Mouse (Mus musculus) brain, embryonic 14.5 days (tissue): ENCODE results near the gene Atf6b. TPM values are rescaled to one million over a fixed set of nuclear protein-coding genes. Genes with fewer than 3 reads are reported as not detected.

ENCODE experiments used
- DNase-seq: peaks from one replicate; pipeline ENCODE4 v3.0.0-alpha.2; 2011; ENCODE audit warnings: low read depth
- CTCF ChIP-seq: fragments of 200-500 bp; IDR thresholded peaks from 2 replicates; pipeline ENCODE4 v1.5.1; 2012; ENCODE audit warnings: inconsistent platforms, mild to moderate bottlenecking, moderate library complexity, borderline replicate concordance; ENCODE audit not compliant: insufficient read depth, insufficient read length; ENCODE audit errors: extremely low read depth
- POLR2A ChIP-seq: fragments of 200-500 bp; IDR thresholded peaks from 2 replicates; pipeline ENCODE4 v1.6.1; 2012; ENCODE audit warnings: mild to moderate bottlenecking, inconsistent platforms, borderline replicate concordance; ENCODE audit not compliant: poor library complexity, insufficient read depth, insufficient read length, severe bottlenecking; ENCODE audit errors: extremely low read depth
- polyA plus RNA-seq: library from polyadenylated mRNA; depleted of rRNA; stranded (reverse); fragments of >200 nt; gene quantifications from 2 replicates; pipeline ENCODE4 v1.2.3, GENCODE M21; 2012; rRNA removed

The Atf6b gene
- polyA plus RNA-seq, 1 experiment, result 113 TPM

- no peak for DNase-seq
- no peak for TF ChIP-seq POLR2A
- no peak for TF ChIP-seq CTCF
These were observed 34.2 kb downstream of the Atf6b start for GRCm38 (mm10) chr17:34681132-34681571.

- no peak for TF ChIP-seq POLR2A
- no peak for TF ChIP-seq CTCF
- DNase-seq, result no peak
These were observed 35.1 kb downstream of the Atf6b start for GRCm38 (mm10) chr17:34681881-34682536.

- no peak for TF ChIP-seq POLR2A
- no peak for TF ChIP-seq CTCF
- DNase-seq, result no peak
These were observed 36.2 kb downstream of the Atf6b start for GRCm38 (mm10) chr17:34683179-34683578.

GRCm38 (mm10) chr17:34683686-34684220 is 36.8 kb downstream of the Atf6b start:
- TF ChIP-seq CTCF (no peak), POLR2A (no peak)

GRCm38 (mm10) chr17:34684253-34684893 is 37.4 kb downstream of the Atf6b start:
- DNase-seq, result peak; percentile 1
- TF ChIP-seq POLR2A (no peak), CTCF (no peak)

More at GRCm38 (mm10) chr17:34683686-34684220, 36.8 kb downstream of the Atf6b start:
- DNase-seq, result no peak

GRCm38 (mm10) chr17:34685120-34686110 is 38.5 kb downstream of the Atf6b start:
- DNase-seq, result peak; percentile 86
- no peak for TF ChIP-seq CTCF
- TF ChIP-seq POLR2A, result no peak

- no peak for DNase-seq
- TF ChIP-seq POLR2A (no peak), CTCF (no peak)
These were observed 41.9 kb downstream of the Atf6b start for GRCm38 (mm10) chr17:34688889-34689288.

- TF ChIP-seq POLR2A, result no peak
- TF ChIP-seq CTCF, result no peak
- DNase-seq, result no peak
These were observed 43.5 kb downstream of the Atf6b start for GRCm38 (mm10) chr17:34690458-34690857.

- no peak for TF ChIP-seq CTCF
- no peak for TF ChIP-seq POLR2A
- peak; percentile 1 for DNase-seq
These were observed 46.0 kb downstream of the Atf6b start for GRCm38 (mm10) chr17:34692906-34693305.

- no peak for TF ChIP-seq POLR2A
- TF ChIP-seq CTCF, result no peak
- DNase-seq, result peak; percentile 57
These were observed 52.8 kb downstream of the Atf6b start for GRCm38 (mm10) chr17:34699575-34700408.

GRCm38 (mm10) chr17:34700671-34701071 is 53.7 kb downstream of the Atf6b start:
- TF ChIP-seq POLR2A, result no peak
- TF ChIP-seq CTCF, result no peak
- peak; percentile 3 for DNase-seq

Other genes starting within 250 kb of the Atf6b start
- gene BC051142, start 248.3 kb upstream of the Atf6b start, polyA plus RNA-seq, result 9.9 and 10.4 TPM in 2 replicates
- gene Btnl4, start 169.8 kb upstream of the Atf6b start, polyA plus RNA-seq, result not detected in 2 replicates
- not detected in 2 replicates for gene Btnl6, start 129.8 kb upstream of the Atf6b start, polyA plus RNA-seq
- 13.5 and 15.6 TPM in 2 replicates for gene Notch4, start 82.9 kb upstream of the Atf6b start, polyA plus RNA-seq
- gene Gpsm3, start 57.3 kb upstream of the Atf6b start, polyA plus RNA-seq, result 2.0 and 3.0 TPM in 2 replicates
- gene Pbx2, start 55.9 kb upstream of the Atf6b start, polyA plus RNA-seq, result 107 and 115 TPM in 2 replicates
- 5.1 and 9.0 TPM in 2 replicates for gene Ager, start 49.3 kb upstream of the Atf6b start, polyA plus RNA-seq
- gene Rnf5, start 43.5 kb upstream of the Atf6b start, polyA plus RNA-seq, result 189 and 227 TPM in 2 replicates
- 251 and 279 TPM in 2 replicates for gene Agpat1, start 42.9 kb upstream of the Atf6b start, polyA plus RNA-seq
- gene Egfl8, start 31.2 kb upstream of the Atf6b start, polyA plus RNA-seq, result 9.2 and 10.3 TPM in 2 replicates
- gene Ppt2, start 18.6 kb upstream of the Atf6b start, polyA plus RNA-seq, result 29.3 and 31.7 TPM in 2 replicates
- gene Prrt1, start 17.6 kb upstream of the Atf6b start, polyA plus RNA-seq, result 53.2 and 63.8 TPM in 2 replicates
- gene Fkbpl, start 2.4 kb upstream of the Atf6b start, polyA plus RNA-seq, result 3.8 and 6.8 TPM in 2 replicates
- gene Tnxb, start 23.4 kb downstream of the Atf6b start, polyA plus RNA-seq, result 0.33 and 0.70 TPM in 2 replicates
- gene C4b, start 96.7 kb downstream of the Atf6b start, polyA plus RNA-seq, result 0.04 TPM in 2 replicates
- 0.04 TPM in 2 replicates for gene Cyp21a1, start 157.4 kb downstream of the Atf6b start, polyA plus RNA-seq
- 57.1 and 75.0 TPM in 2 replicates for gene Stk19, start 189.8 kb downstream of the Atf6b start, polyA plus RNA-seq
- 73.5 and 101 TPM in 2 replicates for gene Dxo, start 189.9 kb downstream of the Atf6b start, polyA plus RNA-seq
- gene Skiv2l, start 203.1 kb downstream of the Atf6b start, polyA plus RNA-seq, result 88.8 and 119 TPM in 2 replicates
- 62.1 and 66.0 TPM in 2 replicates for gene Nelfe, start 203.2 kb downstream of the Atf6b start, polyA plus RNA-seq
- gene Cfb, start 215.4 kb downstream of the Atf6b start, polyA plus RNA-seq, result 0.21 and 0.42 TPM in 2 replicates
- gene Zbtb12, start 232.3 kb downstream of the Atf6b start, polyA plus RNA-seq, result 116 and 135 TPM in 2 replicates
- 0.04 TPM in 1 of 2 replicates, not detected in the other for gene Gm20547, start 234.9 kb downstream of the Atf6b start, polyA plus RNA-seq